Mouse (Mus musculus) lung, embryonic 16.5 days (tissue): Measurements from ENCODE around the gene Agk. TPM values are rescaled to one million over a fixed set of nuclear protein-coding genes. Genes with fewer than 3 reads are reported as not detected.

Experiments used
- polyA plus RNA-seq: library from polyadenylated mRNA; unstranded; fragments of >200 nt; fragmentation: Nextera tagmentation; extraction: Ambion mirVana; gene quantifications from 2 replicates; pipeline ENCODE4 v1.2.1, GENCODE M21; 2015

The Agk gene
- polyA plus RNA-seq, 1 experiment from 2014 or later: 38.3 TPM

Other genes starting within 250 kb of the Agk start
- 8.6 and 9.6 TPM in 2 replicates for gene E330009J07Rik, start 111.0 kb downstream of the Agk start, polyA plus RNA-seq
- gene Wee2, start 113.9 kb downstream of the Agk start, polyA plus RNA-seq: 0.08 TPM in 1 of 2 replicates, not detected in the other
- gene Ssbp1, start 146.2 kb downstream of the Agk start, polyA plus RNA-seq: 130 and 142 TPM in 2 replicates
- gene Tas2r137, start 166.1 kb downstream of the Agk start, polyA plus RNA-seq: not detected in 2 replicates
- gene Tas2r108, start 168.4 kb downstream of the Agk start, polyA plus RNA-seq: not detected in 2 replicates
- not detected in 2 replicates for gene Prss37, start 194.3 kb downstream of the Agk start, polyA plus RNA-seq
- not detected in 2 replicates for gene Olfr461, start 229.9 kb downstream of the Agk start, polyA plus RNA-seq
- gene Olfr460, start 244.3 kb downstream of the Agk start, polyA plus RNA-seq: not detected in 2 replicates